Mouse (Mus musculus): ENCODE results near the gene Wnk2.

DNA sequence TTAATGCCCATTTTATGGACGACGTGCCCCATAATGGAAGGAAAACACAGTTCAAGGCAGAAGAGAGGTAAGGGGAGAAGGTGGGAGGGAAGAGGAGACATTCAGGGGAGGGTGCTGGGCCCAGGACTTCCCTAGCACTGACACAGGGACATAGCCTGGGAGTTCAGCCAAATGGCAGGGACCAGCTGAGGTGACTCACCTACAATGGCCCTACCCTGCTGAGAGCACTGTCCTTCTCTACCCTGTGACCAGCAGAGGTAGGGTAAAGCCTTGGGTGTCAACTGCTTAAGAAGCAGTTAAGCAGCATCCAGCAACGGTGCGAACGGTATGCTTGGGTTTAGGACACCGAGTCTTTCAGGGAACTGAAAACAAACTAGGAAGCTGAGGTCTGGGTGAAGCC is 58.9 kb downstream of the Wnk2 start:
- TF ChIP-seq CTCF (IDR thresholded peaks at IDR 0.05; ENCODE audit: control insufficient read depth, insufficient read depth, insufficient read length) (no peak), MAX (IDR thresholded peaks at IDR 0.05) (no peak), MYOG (IDR thresholded peaks at IDR 0.05; ENCODE audit: control insufficient read depth, extremely low read depth, insufficient read length) (no peak)
